Mouse (Mus musculus): Measurements from ENCODE around the gene Tbc1d22b. TPM values are rescaled to one million over a fixed set of nuclear protein-coding genes. Genes with fewer than 3 reads are reported as not detected.

The Tbc1d22b gene
- total and polyA plus RNA-seq, 2 experiments: 1.2 to 4.1 TPM

DNA sequence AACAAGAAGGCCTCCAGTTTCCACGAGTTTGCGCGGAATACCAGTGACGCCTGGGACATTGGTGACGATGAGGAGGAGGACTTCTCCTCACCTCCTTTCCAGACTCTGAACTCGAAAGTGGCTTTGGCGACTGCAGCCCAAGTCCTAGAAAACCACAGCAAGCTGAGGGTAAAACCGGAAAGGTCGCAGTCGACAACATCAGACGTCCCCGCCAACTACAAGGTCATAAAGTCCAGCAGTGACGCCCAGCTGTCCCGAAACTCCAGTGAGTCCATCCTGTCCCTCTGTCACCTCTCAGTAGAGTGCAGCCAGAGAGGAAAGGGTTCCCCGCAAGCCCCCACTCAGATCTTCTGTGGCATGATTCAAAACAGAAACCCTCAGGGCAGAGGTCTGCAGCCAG, 18.9 kb downstream of the Tbc1d22b start:
- no peak overlapping the region for H3K27ac ChIP-seq (replicated peaks; ENCODE audit: insufficient read depth, low read depth, low read length)
- no peak for TF ChIP-seq POLR2A (IDR thresholded peaks at IDR 0.05; ENCODE audit: extremely low read depth, insufficient read depth, low read length)
- no peak for TF ChIP-seq CTCF (IDR thresholded peaks at IDR 0.05; ENCODE audit: low read depth, low read length)
- no peak overlapping the region for H3K4me3 ChIP-seq (ENCODE audit: insufficient read depth, low read depth, low read length)
- H3K9ac ChIP-seq (ENCODE audit: low read depth, low read length): no peak overlapping the region
- H3K4me1 ChIP-seq (ENCODE audit: control insufficient read depth, insufficient read depth, low read length): no peaks in the 10 kb centered on the region
- no peaks in the 10 kb centered on the region for H3K79me2 ChIP-seq (ENCODE audit: control insufficient read depth, insufficient read depth, low read length)
- peaks cover 8% of the 10 kb centered on the region; the same call in 1 of the 2 replicates for H3K36me3 ChIP-seq (ENCODE audit: control insufficient read depth, insufficient read depth, low read length)
- WGBS: 89% methylated on average over 15 of the region's 15 CpGs
- DNase-seq (ENCODE audit: extremely low read depth, low read depth, low spot score): no peak
- H3K27me3 ChIP-seq (ENCODE audit: control insufficient read depth, insufficient read depth, low read length): no peaks in the 10 kb centered on the region

DNA sequence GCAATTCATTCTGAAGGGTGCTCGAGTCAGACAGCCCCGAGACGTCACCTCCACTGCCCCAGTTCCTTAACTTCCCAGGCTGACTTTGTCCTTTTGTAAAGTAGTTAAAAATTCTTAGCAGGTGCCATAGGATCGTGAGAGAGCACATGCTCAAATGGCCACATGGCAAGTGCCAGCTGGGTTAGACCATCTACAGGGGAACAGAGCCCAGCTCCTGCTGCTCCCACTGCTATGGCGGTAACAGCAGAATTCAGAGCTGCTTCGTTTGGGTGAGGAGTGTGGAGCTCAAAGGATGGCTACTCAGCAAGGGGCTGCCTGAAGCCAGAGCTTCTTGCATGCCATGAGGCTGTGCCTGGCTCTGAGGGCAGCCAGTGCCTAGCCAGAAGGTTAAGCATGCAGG, 20.2 kb downstream of the Tbc1d22b start:
- 95% methylated on average over 6 of the region's 6 CpGs for WGBS
- H3K27me3 ChIP-seq (ENCODE audit: control insufficient read depth, insufficient read depth, low read length): no peaks in the 10 kb centered on the region
- no peak overlapping the region for H3K9ac ChIP-seq (ENCODE audit: low read depth, low read length)
- H3K36me3 ChIP-seq (ENCODE audit: control insufficient read depth, insufficient read depth, low read length): peaks cover 8% of the 10 kb centered on the region; the same call in 1 of the 2 replicates
- TF ChIP-seq POLR2A (IDR thresholded peaks at IDR 0.05; ENCODE audit: extremely low read depth, insufficient read depth, low read length): no peak
- TF ChIP-seq CTCF (IDR thresholded peaks at IDR 0.05; ENCODE audit: low read depth, low read length): no peak
- no peak overlapping the region for H3K4me3 ChIP-seq (ENCODE audit: insufficient read depth, low read depth, low read length)
- no peaks in the 10 kb centered on the region for H3K79me2 ChIP-seq (ENCODE audit: control insufficient read depth, insufficient read depth, low read length)
- no peak overlapping the region for H3K27ac ChIP-seq (replicated peaks; ENCODE audit: insufficient read depth, low read depth, low read length)
- H3K4me1 ChIP-seq (ENCODE audit: control insufficient read depth, insufficient read depth, low read length): no peaks in the 10 kb centered on the region
- DNase-seq (ENCODE audit: extremely low read depth, low read depth, low spot score): no peak

DNA sequence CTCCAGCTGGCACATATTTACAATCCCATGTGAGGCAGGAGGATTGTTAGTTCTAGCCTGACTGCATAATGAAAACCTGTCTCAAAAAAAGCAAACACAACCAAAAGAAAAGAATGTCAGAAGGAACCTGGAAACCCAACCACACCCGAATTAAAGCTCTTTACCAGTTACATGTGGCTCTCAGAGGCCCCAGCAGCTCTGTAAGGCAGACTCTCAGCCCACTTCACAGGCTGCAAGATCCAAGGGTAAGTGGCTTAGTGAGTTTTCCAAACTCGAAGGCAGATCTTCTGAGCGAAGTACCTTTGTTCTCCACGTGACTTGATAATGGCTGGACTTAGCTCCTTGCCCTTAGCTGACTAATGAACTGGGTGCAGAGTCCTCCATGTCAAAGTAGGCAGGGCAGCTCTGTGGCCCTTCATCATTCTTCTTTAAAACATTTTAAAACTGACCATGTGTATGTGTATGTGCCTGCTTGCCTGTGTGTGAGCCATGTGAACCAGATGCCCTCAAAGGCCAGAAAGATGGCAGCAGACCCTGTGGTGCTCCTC, 30.1 kb downstream of the Tbc1d22b start:
- Histone ChIP-seq H3K27ac (replicated peaks; ENCODE audit: insufficient read depth, low read depth, low read length) (no peak overlapping the region), H3K9ac (ENCODE audit: low read depth, low read length) (no peak overlapping the region), H3K4me3 (ENCODE audit: insufficient read depth, low read depth, low read length) (no peak overlapping the region), H3K79me2 (ENCODE audit: control insufficient read depth, insufficient read depth, low read length) (no peaks in the 10 kb centered on the region), H3K4me1 (ENCODE audit: control insufficient read depth, insufficient read depth, low read length) (no peaks in the 10 kb centered on the region; the same call in 1 of the 2 replicates), H3K36me3 (ENCODE audit: control insufficient read depth, insufficient read depth, low read length) (peaks cover 2% of the 10 kb centered on the region), H3K27me3 (ENCODE audit: control insufficient read depth, insufficient read depth, low read length) (no peaks in the 10 kb centered on the region)
- TF ChIP-seq CTCF (IDR thresholded peaks at IDR 0.05; ENCODE audit: low read depth, low read length) (no peak), POLR2A (IDR thresholded peaks at IDR 0.05; ENCODE audit: extremely low read depth, insufficient read depth, low read length) (no peak)
- 67% methylated on average over 4 of the region's 4 CpGs for WGBS
- peak; percentile 71 for DNase-seq (ENCODE audit: extremely low read depth, low read depth, low spot score)

DNA sequence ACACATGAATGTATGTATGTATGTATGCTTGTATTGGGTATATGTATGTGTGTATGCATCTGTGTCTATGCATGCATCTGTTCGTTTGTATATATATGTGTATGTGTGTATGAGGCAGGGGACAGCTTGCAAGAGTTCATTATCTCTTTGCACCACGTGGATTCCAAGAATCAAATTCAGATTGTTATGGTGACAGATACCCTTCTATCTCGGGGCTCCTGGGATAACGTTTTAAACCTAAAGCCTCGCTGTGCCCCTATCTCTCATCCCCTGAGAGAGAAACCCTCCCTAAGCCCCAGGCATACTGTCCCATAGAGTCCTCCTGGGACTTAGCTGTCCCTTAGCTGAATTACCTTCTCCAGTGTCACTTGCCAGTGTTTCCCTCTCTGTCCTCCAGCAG, 34.0 kb downstream of the Tbc1d22b start:
- Histone ChIP-seq H3K4me1 (ENCODE audit: control insufficient read depth, insufficient read depth, low read length) (no peaks in the 10 kb centered on the region; the same call in 1 of the 2 replicates), H3K9ac (ENCODE audit: low read depth, low read length) (no peak overlapping the region), H3K79me2 (ENCODE audit: control insufficient read depth, insufficient read depth, low read length) (no peaks in the 10 kb centered on the region), H3K36me3 (ENCODE audit: control insufficient read depth, insufficient read depth, low read length) (no peaks in the 10 kb centered on the region; the same call in 1 of the 2 replicates), H3K27ac (replicated peaks; ENCODE audit: insufficient read depth, low read depth, low read length) (no peak overlapping the region), H3K27me3 (ENCODE audit: control insufficient read depth, insufficient read depth, low read length) (no peaks in the 10 kb centered on the region), H3K4me3 (ENCODE audit: insufficient read depth, low read depth, low read length) (no peak overlapping the region)
- 91% methylated on average over 5 of the region's 5 CpGs for WGBS
- TF ChIP-seq POLR2A (IDR thresholded peaks at IDR 0.05; ENCODE audit: extremely low read depth, insufficient read depth, low read length) (no peak), CTCF (IDR thresholded peaks at IDR 0.05; ENCODE audit: low read depth, low read length) (no peak)
- DNase-seq (ENCODE audit: extremely low read depth, low read depth, low spot score): no peak

DNA sequence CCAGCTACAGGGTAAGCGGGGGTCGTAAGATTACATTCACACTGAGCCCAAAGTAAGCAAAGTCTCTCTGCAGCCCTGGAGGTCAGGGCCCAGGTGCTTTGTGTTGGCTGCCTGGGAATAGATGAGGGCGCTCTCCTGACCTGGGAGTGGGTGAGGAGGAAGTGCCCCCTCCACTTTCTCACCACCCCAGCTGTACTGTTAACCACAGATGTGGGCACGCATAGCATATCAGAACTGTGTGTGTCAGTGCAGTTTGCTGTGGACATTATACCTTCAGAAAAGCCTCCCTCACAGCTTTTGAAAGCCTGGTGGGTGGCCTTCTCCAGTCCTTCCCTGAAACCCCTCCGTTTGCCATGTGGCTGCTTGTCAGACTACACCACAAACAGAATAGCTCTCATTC, 34.7 kb downstream of the Tbc1d22b start:
- H3K27me3 ChIP-seq (ENCODE audit: control insufficient read depth, insufficient read depth, low read length): no peaks in the 10 kb centered on the region
- no peaks in the 10 kb centered on the region; the same call in 1 of the 2 replicates for H3K36me3 ChIP-seq (ENCODE audit: control insufficient read depth, insufficient read depth, low read length)
- no peak overlapping the region for H3K4me3 ChIP-seq (ENCODE audit: insufficient read depth, low read depth, low read length)
- H3K27ac ChIP-seq (replicated peaks; ENCODE audit: insufficient read depth, low read depth, low read length): no peak overlapping the region
- DNase-seq (ENCODE audit: extremely low read depth, low read depth, low spot score): no peak
- no peaks in the 10 kb centered on the region for H3K79me2 ChIP-seq (ENCODE audit: control insufficient read depth, insufficient read depth, low read length)
- 92% methylated on average over 5 of the region's 5 CpGs for WGBS
- H3K9ac ChIP-seq (ENCODE audit: low read depth, low read length): no peak overlapping the region
- TF ChIP-seq CTCF (IDR thresholded peaks at IDR 0.05; ENCODE audit: low read depth, low read length) (no peak), POLR2A (IDR thresholded peaks at IDR 0.05; ENCODE audit: extremely low read depth, insufficient read depth, low read length) (no peak)
- H3K4me1 ChIP-seq (ENCODE audit: control insufficient read depth, insufficient read depth, low read length): no peaks in the 10 kb centered on the region; the same call in 1 of the 2 replicates

DNA sequence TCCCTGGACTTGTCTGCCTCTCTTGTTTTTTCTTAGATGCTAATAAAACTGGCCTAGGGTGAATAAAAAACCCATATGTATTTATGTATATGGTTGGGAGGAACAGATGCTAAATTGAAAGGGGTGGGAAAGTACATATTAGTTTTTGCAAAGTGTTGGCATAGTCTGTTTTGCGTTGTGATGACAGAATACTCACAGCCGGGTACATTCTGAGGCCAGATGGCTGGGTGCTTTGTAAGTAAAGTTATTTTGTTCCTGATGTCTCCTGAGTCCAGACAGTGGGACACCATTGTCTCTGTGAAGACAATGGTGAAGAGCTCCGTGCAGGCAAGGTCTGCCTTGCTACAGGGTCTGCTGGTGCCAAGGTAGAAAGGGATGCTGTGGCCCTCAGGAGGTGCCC, 35.2 kb downstream of the Tbc1d22b start:
- 89% methylated on average over 3 of the region's 3 CpGs for WGBS
- H3K9ac ChIP-seq (ENCODE audit: low read depth, low read length): no peak overlapping the region
- no peak overlapping the region for H3K4me3 ChIP-seq (ENCODE audit: insufficient read depth, low read depth, low read length)
- H3K27ac ChIP-seq (replicated peaks; ENCODE audit: insufficient read depth, low read depth, low read length): no peak overlapping the region
- no peaks in the 10 kb centered on the region; the same call in 1 of the 2 replicates for H3K36me3 ChIP-seq (ENCODE audit: control insufficient read depth, insufficient read depth, low read length)
- no peak for DNase-seq (ENCODE audit: extremely low read depth, low read depth, low spot score)
- no peaks in the 10 kb centered on the region; the same call in 1 of the 2 replicates for H3K4me1 ChIP-seq (ENCODE audit: control insufficient read depth, insufficient read depth, low read length)
- TF ChIP-seq POLR2A (IDR thresholded peaks at IDR 0.05; ENCODE audit: extremely low read depth, insufficient read depth, low read length) (no peak), CTCF (IDR thresholded peaks at IDR 0.05; ENCODE audit: low read depth, low read length) (no peak)
- H3K79me2 ChIP-seq (ENCODE audit: control insufficient read depth, insufficient read depth, low read length): no peaks in the 10 kb centered on the region
- H3K27me3 ChIP-seq (ENCODE audit: control insufficient read depth, insufficient read depth, low read length): no peaks in the 10 kb centered on the region
